Mouse (Mus musculus): ENCODE data around the gene Mrpl46. TPM values are rescaled to one million over a fixed set of nuclear protein-coding genes. Genes with fewer than 3 reads are reported as not detected.
A peak's percentile ranks its signal among the peaks of the same experiment; 100 is the strongest.

The Mrpl46 gene
- 57.0 and 60.9 TPM in 2 replicates for polyA plus RNA-seq (2015; fragmentation: Nextera tagmentation; extraction: Ambion mirVana)

DNA sequence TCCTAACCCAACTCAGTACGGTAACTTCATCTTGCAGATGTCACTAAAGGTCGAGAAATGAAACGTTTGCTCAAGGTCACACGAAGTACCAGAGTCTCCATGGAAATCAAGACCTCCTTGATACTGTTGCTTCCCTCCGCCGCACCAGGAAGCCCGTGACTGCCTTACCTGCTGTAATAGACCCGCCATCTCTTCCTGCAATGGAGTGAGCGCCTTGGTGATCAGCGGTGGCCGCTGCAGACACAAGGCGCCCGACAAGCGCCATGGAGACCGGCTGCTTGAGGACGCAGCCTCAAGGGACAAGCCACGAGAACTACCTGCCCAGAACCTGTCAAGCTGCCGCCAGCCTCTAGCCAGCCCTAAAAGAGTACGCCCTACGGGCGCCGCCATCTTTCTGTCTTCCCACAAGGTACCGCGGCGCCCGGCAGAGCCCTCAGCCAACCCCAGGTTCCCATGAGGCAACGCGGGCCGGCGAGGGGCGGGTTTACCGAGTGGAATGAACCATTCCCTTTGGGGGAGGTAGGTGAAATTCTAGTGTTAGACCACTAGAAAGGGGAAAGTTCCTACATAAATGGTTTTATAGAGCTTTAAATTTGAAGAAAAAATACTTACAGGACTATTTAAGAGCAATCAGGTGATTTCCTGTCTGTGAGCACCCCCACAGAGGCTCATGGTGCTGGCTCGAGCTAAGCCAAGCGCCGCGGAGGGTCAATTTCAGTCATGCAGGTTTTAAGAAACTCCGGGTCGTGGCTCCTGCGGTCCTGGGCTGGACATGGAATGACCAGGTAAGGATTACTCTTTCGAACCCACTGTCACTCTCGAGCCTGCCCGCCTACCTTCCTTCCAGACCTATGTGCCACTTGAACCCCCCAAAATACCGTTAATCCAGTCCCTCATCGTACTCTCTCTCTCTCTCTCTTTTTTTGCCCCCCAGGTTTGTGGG is at the start of gene Mrpl46, which contains the start of gene Mrps11:
TSS of gene Mrpl46 (minus strand) at position 893 of the 943 bp plus-strand sequence.
TSS of gene Mrps11 (plus strand) at position 481 of the 943 bp plus-strand sequence.
- peak within 1 kb of the TSS; percentile 76 for H3K4me3 ChIP-seq
- WGBS = under 1% methylated on average over 44 of the region's 44 CpGs
- H3K9ac ChIP-seq = peak within 1 kb of the TSS; percentile 75
- H3K27ac ChIP-seq = peak within 1 kb of the TSS; percentile 73; the same call in 1 of the 2 replicates
- peak; percentile 99 for ATAC-seq (ENCODE audit: borderline replicate concordance, extremely low read depth, low FRiP score, low TSS enrichment)
- no peaks in the 10 kb centered on the region for H3K9me3 ChIP-seq
- H3K4me2 ChIP-seq = peak within 1 kb of the TSS; percentile 73
- H3K4me1 ChIP-seq = peaks cover 18% of the 10 kb centered on the region
- peaks cover 22% of the 10 kb centered on the region; the same call in 1 of the 2 replicates for H3K36me3 ChIP-seq
- H3K27me3 ChIP-seq = no peaks in the 10 kb centered on the region

DNA sequence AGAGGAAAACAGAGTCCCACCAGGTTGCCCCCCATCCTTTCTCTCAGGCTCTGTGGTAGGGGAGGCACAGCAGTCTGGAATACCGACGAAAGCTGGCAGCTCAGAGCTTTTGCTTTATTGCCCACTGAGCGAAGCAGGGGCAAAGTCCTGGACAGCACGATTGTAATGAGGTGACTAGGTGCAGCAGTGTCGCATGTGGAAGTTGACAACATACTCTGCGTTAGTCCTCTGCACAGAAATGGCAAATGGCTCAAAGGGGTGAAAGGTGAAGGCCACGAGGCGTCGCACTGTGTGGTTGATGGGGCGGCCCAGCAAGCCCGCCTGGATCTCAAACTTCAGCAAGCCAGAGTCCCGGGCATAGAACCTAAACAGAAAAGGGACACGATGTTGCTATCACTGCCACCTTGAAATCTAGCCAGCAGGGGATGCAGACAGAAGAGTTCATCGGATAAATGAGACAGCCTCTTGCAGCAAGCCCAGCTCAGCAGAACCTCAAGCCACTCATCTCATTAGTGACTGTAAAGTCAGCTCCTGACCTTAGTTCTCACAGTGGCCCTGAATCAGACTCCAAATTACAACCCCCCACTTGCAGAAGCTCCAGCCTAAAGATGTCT is 44.5 kb upstream of the Mrpl46 start:
- WGBS = 68% methylated on average over 14 of the region's 14 CpGs
- Histone ChIP-seq H3K9ac (no peak overlapping the region), H3K4me3 (no peak overlapping the region), H3K4me2 (no peak overlapping the region), H3K4me1 (no peaks in the 10 kb centered on the region), H3K36me3 (peaks cover 42% of the 10 kb centered on the region), H3K27ac (no peak overlapping the region), H3K27me3 (no peaks in the 10 kb centered on the region), H3K9me3 (no peaks in the 10 kb centered on the region)
- no peak for ATAC-seq (ENCODE audit: borderline replicate concordance, extremely low read depth, low FRiP score, low TSS enrichment)

DNA sequence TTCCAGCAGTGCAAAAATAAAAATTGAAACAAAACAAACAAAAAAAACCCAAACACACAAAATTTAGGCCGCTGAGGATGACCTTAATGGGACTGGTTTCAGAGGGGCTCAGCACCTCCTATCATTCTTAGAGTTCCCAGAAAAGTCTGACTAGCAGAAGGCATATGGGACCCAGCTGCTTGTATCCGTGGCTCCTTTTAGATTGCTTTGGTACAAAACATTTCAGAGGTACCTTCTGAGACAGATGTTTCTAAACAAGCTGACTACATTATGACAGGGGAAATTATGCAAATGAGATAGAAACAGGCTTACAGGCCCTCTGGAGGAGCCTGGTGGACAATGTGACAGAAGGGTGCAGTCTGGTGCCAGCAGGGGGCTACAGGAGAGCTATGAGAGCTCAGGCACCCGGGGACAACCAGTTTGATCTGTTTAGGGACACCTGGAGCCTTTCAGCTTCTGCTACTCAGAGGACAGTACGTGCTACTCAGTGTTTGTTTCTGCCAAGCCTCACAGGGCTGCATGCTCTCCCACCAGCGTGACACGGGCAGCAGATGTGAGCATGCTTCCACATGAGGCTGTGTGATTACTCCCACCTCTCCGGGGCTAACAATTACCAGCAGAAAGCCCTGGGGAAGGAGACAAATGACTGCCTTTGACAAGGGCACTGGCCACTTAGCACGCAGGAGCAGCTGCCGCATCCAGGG is 43.5 kb upstream of the Mrpl46 start:
- H3K36me3 ChIP-seq = peaks cover 42% of the 10 kb centered on the region
- H3K27me3 ChIP-seq = no peaks in the 10 kb centered on the region
- WGBS = 52% methylated on average over 9 of the region's 9 CpGs
- no peak overlapping the region for H3K4me3 ChIP-seq
- H3K4me2 ChIP-seq = no peak overlapping the region
- H3K4me1 ChIP-seq = no peaks in the 10 kb centered on the region
- no peaks in the 10 kb centered on the region for H3K9me3 ChIP-seq
- no peak overlapping the region for H3K27ac ChIP-seq
- no peak; the same call in 1 of the 2 replicates for ATAC-seq (ENCODE audit: borderline replicate concordance, extremely low read depth, low FRiP score, low TSS enrichment)
- no peak overlapping the region for H3K9ac ChIP-seq

DNA sequence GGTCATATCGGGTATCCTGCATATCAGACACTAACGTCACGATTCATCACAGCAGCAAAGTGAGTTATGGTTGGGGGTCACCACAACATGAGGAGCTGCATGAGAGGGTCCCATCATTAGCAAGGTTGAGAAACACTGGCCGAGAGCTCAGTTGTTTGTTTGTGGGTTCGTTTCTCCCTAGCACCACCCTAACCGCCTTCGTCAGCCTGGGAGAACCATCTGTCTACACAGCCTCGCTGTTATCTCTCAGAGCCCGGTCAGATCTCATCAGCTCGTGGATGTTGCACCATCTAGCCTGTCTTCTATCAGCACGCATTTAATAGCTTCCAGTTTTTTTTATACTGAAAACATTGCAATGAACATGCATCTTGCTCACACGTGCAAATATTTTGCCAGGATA is 35.0 kb upstream of the Mrpl46 start:
- H3K27me3 ChIP-seq = no peaks in the 10 kb centered on the region
- H3K4me1 ChIP-seq = no peaks in the 10 kb centered on the region
- ATAC-seq (ENCODE audit: borderline replicate concordance, extremely low read depth, low FRiP score, low TSS enrichment) = no peak
- H3K4me2 ChIP-seq = no peak overlapping the region
- WGBS = 72% methylated on average over 12 of the region's 12 CpGs
- no peak overlapping the region for H3K4me3 ChIP-seq
- no peak overlapping the region for H3K9ac ChIP-seq
- H3K9me3 ChIP-seq = no peaks in the 10 kb centered on the region
- no peak overlapping the region for H3K27ac ChIP-seq
- 0 out of 2 replicates have a peak, but pooled peaks cover 3% of the 10 kb centered on the region for H3K36me3 ChIP-seq

DNA sequence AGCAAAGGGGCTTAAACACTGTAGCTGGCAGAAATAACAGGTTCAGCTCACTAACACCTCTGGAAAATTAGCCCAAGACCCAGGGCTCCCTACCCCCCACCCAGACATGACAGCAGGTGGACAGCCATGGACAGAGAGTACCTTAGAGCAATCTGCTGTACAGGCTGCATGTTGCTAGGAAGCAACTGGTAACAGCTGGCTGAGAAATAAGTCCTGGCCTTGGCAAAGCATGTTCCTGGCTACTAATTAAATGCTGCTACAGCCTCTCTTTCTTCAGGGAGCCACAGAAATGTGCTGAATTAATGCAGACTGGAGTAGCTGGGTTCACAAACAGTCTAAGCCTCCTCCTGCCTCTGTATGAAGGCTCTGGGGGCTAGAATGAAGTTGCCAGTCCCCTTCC is 31.4 kb upstream of the Mrpl46 start:
- Histone ChIP-seq H3K36me3 (no peaks in the 10 kb centered on the region), H3K9me3 (no peaks in the 10 kb centered on the region), H3K4me3 (no peak overlapping the region), H3K9ac (no peak overlapping the region), H3K4me2 (no peak overlapping the region), H3K27ac (no peak overlapping the region), H3K27me3 (no peaks in the 10 kb centered on the region), H3K4me1 (no peaks in the 10 kb centered on the region)
- ATAC-seq (ENCODE audit: borderline replicate concordance, extremely low read depth, low FRiP score, low TSS enrichment) = no peak

DNA sequence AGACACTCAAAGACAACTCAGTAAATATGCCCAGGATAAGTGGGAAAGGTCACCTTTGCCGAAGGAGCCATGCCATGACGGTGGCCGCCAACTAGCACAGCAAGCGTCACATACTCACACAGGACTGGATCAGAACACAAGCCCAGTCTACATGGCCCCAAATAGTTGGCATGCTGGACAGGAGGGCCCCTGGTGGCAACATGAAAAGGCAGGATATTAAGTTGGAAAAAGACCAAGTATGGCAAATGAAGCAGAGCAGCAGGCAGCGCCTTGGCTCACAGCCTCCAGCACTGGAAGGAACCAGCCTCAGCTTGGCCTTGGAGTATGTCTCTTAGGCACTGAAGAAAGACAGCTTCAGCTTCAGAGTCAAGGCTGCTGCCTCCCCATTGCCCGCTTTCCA is 30.5 kb upstream of the Mrpl46 start:
- WGBS = 86% methylated on average over 6 of the region's 6 CpGs
- H3K4me2 ChIP-seq = no peak overlapping the region
- no peak overlapping the region for H3K4me3 ChIP-seq
- no peaks in the 10 kb centered on the region for H3K4me1 ChIP-seq
- H3K9me3 ChIP-seq = no peaks in the 10 kb centered on the region
- no peaks in the 10 kb centered on the region for H3K27me3 ChIP-seq
- no peaks in the 10 kb centered on the region for H3K36me3 ChIP-seq
- no peak overlapping the region for H3K27ac ChIP-seq
- H3K9ac ChIP-seq = no peak overlapping the region
- ATAC-seq (ENCODE audit: borderline replicate concordance, extremely low read depth, low FRiP score, low TSS enrichment) = no peak

DNA sequence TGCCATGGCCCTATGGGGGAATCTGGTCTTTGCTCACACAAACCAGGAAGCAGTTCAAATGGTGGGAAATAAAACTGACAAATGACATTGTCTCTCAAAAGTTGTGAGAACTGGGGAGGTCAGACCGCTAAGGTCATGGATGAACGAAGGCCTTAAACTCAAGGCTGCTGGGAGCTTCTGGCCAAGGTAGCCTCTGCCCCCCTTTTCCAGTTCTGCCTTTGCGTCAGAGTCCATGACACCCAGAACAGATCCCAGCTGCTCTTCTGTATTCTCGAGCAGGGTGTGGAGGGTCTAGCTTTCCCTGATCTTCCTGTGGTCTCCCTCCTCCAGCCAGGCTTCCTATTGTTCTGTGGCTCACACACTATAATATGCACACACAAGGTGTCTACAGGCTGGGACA is 23.9 kb upstream of the Mrpl46 start:
- Histone ChIP-seq H3K27me3 (no peaks in the 10 kb centered on the region), H3K4me2 (no peak overlapping the region), H3K27ac (no peak overlapping the region), H3K9me3 (no peaks in the 10 kb centered on the region), H3K36me3 (no peaks in the 10 kb centered on the region), H3K4me1 (no peaks in the 10 kb centered on the region), H3K4me3 (no peak overlapping the region), H3K9ac (no peak overlapping the region)
- WGBS = 55% methylated on average over 4 of the region's 4 CpGs
- ATAC-seq (ENCODE audit: borderline replicate concordance, extremely low read depth, low FRiP score, low TSS enrichment) = no peak

DNA sequence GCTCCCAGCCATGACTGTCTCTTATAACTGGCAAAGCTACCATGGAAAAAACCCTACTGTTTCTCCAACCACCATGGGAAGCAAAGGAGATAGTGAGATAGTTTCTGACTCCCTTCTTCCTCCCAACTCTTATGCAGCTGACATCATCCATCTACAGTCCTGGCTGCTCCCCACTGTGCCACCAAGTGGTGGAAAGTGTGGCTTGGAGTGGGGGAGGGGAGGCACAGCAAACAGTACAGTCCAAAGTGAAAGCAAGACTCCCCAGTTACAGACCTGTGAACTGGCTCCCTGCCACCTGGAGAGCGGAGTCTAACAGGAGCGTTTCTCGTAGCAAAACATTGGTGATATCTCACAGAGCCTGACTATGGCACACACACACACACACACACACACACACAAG is 20.5 kb upstream of the Mrpl46 start:
- Histone ChIP-seq H3K9me3 (no peaks in the 10 kb centered on the region), H3K27me3 (no peaks in the 10 kb centered on the region), H3K36me3 (no peaks in the 10 kb centered on the region), H3K4me3 (no peak overlapping the region), H3K9ac (no peak overlapping the region), H3K27ac (no peak overlapping the region), H3K4me1 (no peaks in the 10 kb centered on the region), H3K4me2 (no peak overlapping the region)
- no peak for ATAC-seq (ENCODE audit: borderline replicate concordance, extremely low read depth, low FRiP score, low TSS enrichment)
- 56% methylated on average over 3 of the region's 3 CpGs for WGBS

DNA sequence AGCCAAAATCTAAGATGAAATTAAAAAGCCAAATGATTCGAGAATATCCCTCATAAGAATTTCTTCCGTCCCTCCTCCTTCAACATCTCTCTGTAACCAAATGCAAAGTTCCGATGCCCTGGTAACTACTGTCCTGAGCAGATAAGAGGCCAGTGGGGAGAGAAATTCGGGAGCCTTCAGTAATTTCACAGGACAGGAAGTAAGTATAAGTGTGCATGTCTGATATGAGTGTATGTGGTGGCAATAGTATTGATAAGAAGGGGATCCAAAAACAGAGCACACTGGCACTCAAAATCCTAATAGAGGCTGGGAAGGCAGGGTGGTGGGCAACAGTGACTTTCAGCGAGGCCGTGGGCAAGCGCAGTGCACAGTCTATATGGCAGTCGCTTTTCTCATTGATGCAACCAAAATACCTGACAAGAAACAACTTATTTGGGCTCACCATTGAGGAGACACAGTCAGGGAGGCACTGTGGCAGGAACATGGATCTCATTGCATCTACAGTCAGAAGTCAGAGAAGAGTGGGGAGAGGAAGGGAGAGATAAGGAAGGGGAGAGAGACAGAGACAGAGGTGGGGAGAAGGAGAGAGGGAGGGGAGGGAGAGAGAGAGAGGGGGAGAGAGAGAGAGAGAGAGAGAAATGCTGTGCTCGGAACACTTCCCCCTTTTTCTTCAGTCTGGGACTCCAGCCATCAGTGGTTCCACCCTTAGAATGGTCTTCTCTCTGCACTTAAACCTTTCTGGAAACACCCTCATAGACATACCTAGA is 16.6 kb upstream of the Mrpl46 start:
- Histone ChIP-seq H3K27me3 (no peaks in the 10 kb centered on the region), H3K36me3 (no peaks in the 10 kb centered on the region), H3K27ac (no peak overlapping the region), H3K9me3 (no peaks in the 10 kb centered on the region), H3K4me1 (no peaks in the 10 kb centered on the region), H3K4me2 (no peak overlapping the region), H3K9ac (no peak overlapping the region), H3K4me3 (no peak overlapping the region)
- no peak for ATAC-seq (ENCODE audit: borderline replicate concordance, extremely low read depth, low FRiP score, low TSS enrichment)
- WGBS = 71% methylated on average over 9 of the region's 9 CpGs

DNA sequence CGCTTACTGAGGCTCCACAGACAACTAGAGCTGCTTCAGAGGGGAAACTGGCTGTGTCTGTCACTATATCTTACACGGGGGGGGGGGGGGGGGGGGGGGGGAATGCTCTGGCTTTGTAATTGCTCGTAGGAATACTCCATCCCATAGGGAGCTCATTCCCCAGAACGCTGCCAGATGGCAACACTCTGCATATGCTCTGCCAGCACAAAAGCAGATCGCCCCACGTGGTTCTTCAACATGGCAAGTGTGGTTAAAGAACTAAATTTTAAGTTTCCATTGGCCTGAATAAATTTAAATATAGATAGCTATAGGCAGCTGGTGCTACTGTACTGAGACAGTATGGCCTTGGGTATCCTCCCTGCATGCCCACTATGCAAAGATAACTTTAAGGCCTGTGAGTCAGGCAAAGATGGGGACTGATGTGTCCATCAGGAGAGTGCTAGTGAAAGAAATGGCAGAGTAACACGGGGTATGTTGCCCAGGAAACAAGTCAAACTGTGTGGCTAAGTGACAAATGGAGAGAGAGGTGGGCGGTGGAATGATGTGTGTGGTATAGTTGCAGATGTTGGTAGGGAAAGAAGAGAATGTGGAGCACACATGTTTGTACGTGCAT is 14.6 kb upstream of the Mrpl46 start:
- Histone ChIP-seq H3K4me3 (no peak overlapping the region), H3K36me3 (peaks cover under 1% of the 10 kb centered on the region; the same call in 1 of the 2 replicates), H3K9ac (no peak overlapping the region), H3K4me1 (no peaks in the 10 kb centered on the region), H3K4me2 (no peak overlapping the region), H3K27me3 (no peaks in the 10 kb centered on the region), H3K9me3 (no peaks in the 10 kb centered on the region), H3K27ac (no peak overlapping the region)
- ATAC-seq (ENCODE audit: borderline replicate concordance, extremely low read depth, low FRiP score, low TSS enrichment) = no peak
- WGBS = 47% methylated on average over 9 of the region's 9 CpGs

DNA sequence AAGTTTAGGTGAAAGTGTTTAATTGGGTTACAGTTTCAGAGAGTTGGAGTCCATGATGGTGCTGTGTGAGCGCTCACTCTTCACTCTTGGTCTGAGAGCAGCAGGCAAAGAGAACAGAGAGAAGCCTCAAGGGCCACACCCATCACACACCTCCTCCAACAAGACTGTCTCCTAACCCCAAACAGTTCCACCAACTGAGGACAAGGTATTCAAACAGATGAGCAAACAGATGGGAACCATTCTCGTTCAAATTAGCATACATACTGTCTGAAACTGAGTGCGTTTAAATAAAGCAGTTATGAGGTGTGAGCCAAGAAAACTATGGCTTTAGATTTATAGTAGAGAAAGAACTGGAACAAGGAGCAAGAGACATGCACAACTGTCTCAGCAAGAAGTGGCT is 13.3 kb upstream of the Mrpl46 start:
- H3K36me3 ChIP-seq = peaks cover 12% of the 10 kb centered on the region
- no peak for ATAC-seq (ENCODE audit: borderline replicate concordance, extremely low read depth, low FRiP score, low TSS enrichment)
- H3K4me1 ChIP-seq = no peaks in the 10 kb centered on the region
- no peak overlapping the region for H3K4me2 ChIP-seq
- no peaks in the 10 kb centered on the region for H3K27me3 ChIP-seq
- WGBS = 77% methylated on average over 3 of the region's 3 CpGs
- H3K9me3 ChIP-seq = no peaks in the 10 kb centered on the region
- no peak overlapping the region for H3K27ac ChIP-seq
- no peak overlapping the region for H3K9ac ChIP-seq
- H3K4me3 ChIP-seq = no peak overlapping the region

Measured in lung, embryonic 15.5 days (tissue).